Mouse (Mus musculus) gastrocnemius, adult 18-20 months (tissue): ENCODE measurements around the gene Hpse. TPM values are rescaled to one million over a fixed set of nuclear protein-coding genes. Genes with fewer than 3 reads are reported as not detected.
A peak's percentile ranks its signal among the peaks of the same experiment; 100 is the strongest.

ENCODE experiments used
- DNase-seq: peaks from one replicate; pipeline ENCODE4 v3.0.0; 2021; ENCODE audit warnings: low spot score
- long read RNA-seq, 2 experiments: library from polyadenylated mRNA; stranded (forward); transcript quantifications; one replicate each; pipeline ENCODE4 v2.0.0; 2021
- total RNA-seq, 2 experiments: library from RNA; stranded (reverse); gene quantifications; 2 replicates each; pipeline ENCODE4 v1.2.3; 2021

Hpse gene
- under 1 TPM; 0.39 to 0.57 TPM for total RNA-seq
- long read RNA-seq, experiment 1 = 0 reads
- long read RNA-seq, experiment 2 = 0 reads

DNA sequence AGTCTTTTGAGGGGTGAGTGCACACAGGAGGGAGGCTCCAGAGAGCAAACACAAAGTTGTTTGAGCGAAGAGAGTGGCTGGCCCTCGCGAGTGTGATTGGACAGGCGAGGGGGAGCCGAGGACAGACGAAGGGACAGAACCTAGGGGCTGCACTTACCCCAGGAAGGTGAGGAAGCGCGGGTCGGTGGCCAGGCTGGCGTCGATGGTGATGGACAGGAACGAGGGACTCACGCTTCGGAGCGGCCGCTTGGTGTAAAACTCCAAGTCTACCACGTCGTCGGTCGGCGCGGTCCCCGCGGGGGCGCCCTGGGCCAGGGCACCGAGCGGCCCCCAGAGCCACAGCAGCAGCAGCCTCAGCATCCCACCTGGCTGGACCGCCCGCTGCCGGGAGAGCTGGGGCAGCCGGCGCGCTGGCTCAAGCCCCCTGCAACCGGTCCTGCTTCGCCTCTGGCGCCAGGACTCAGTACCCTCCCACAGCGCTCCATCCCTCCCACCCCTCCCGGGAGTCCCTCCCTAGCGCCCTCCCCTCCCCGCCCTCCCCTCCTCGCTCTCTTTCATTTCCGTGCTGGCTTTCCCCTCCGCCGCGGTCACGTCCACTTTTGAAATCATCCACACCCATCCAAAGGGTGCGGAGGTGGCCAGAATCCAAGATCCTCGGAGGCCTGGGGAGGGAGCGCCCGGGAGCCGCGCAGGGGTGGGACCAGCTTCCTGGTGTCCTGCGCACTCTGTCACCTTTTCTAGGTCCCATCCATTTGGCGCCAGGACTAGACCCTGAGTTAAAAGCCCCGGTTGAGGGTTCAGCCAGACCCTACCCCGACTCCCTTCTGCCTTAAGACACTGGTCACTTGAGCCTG lies at the start of gene Hpse:
TSS of gene Hpse (minus strand) at position 482 of the 854 bp plus-strand sequence.
- peak; percentile 43 for DNase-seq

DNA sequence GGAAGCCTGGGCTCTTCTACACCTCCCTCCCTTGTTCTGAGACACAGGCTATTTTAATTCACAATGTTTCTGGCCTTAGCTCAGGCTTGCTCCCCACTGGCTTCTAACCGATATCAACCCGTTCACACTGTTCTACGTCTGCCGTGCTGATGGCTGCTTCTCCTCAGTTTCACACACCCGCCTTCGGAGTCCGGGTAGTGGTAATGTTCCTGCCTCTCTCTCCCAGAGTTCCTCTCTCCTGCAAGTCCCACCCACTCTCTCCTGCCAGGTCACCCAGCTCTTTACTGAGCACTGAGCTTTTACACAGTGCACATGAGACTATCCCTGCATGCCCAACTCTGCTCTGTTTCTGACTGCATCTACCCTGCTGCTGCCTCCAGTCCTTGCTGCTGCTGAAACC lies 46.5 kb upstream of the Hpse start:
- DNase-seq = no peak

- DNase-seq = no peak
Measured at GRCm38 (mm10) chr5:100761736-100762135, 42.2 kb upstream of the Hpse start.

DNA sequence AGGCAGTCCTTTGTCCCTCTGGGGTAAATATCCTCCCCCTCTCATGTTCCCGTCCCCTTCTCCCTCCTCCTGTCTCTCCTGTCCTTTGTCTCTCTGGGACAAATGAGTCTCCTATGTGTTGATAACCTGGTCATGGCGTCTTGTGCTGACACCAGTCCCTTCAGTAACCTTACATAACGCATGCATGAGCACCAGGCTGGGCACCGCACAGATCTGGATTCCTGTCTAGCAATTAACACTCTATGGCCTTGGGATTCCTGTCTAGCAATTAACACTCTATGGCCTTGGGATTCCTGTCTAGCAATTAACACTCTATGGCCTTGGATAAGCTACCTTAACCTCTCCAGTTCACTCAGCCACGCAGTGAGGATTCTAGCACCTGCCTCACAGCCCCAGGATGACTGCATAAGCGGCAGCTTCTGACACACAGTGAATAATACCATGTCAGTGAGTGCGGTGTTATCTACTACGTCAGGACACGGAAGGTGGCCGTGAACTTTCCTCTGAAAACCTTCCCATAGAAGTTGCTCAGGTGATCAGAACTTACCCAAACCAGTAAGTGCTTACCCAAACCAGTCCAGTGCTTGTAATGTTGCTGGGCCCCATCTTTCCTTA lies 40.6 kb upstream of the Hpse start:
- DNase-seq = no peak

DNA sequence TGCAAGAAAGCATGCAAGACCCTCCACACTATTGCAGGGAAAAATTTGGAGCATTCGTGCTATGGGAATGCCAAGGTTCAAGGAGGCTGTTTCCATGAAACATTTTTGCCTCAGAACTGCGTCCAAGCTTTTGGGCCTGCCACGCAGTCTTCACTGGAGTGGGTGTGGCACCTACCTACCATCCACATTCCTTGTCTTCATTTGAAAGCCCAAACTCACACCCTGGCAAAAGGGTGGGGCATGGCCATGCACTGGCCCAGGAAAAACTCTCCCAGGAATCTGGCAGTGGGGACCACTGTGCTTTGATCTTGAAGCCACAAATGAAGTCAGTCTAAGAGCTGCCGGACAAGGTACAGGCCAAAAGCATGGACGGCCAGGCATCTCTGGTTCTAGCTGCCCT lies 38.6 kb upstream of the Hpse start:
- no peak for DNase-seq

DNA sequence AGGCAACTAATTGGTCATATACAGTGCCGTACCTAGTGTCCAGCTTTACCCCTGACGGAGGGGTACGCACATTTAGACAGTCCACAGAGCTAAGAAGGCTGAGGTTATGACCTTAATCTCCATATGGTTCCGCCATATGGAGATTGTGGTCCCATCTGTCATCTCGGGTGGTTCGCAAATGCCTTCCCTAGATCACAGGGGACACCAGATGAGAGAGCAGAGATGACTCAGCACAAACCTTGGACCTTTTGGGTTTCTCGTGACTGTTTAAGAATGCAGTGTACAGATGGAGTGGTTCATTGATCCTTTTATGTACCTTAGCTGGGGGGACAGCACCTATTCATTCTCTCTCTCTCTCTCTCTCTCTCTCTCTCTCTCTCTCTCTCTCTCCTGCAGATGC lies 33.9 kb upstream of the Hpse start:
- no peak for DNase-seq

GRCm38 (mm10) chr5:100751655-100752054 lies 32.1 kb upstream of the Hpse start:
- DNase-seq = no peak

DNA sequence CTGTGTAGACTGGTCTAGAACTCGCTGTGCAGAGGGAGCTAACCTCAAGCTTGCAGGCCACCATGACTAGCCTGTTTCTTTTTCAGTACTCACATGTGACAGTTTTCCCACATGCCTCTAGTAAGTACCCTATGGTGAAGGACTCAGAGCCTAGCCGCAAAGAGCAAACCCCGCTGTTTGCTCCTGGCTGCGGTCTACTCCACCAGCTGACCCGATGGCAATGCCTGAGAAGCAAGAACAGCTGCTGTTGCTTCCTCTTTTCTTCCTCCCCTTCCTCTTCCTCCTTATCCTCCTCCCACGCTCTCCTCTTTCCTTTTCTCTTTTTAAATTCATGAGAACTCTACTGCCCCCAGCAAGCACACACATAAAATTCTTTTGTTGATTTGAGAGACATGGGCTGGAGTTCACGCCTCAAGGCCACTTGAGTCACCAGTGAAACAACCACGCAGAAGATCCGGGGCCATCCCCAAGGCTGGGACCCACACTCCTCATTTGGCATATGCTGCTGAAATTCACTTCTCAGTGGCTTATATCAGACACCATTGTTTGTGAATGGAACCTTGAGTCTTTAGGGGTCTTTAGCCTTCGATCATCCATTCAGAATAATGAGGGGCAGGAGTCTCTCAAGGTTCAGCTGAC lies 31.2 kb upstream of the Hpse start:
- DNase-seq = no peak

- DNase-seq = no peak
Measured at GRCm38 (mm10) chr5:100738802-100739201, 19.3 kb upstream of the Hpse start.

DNA sequence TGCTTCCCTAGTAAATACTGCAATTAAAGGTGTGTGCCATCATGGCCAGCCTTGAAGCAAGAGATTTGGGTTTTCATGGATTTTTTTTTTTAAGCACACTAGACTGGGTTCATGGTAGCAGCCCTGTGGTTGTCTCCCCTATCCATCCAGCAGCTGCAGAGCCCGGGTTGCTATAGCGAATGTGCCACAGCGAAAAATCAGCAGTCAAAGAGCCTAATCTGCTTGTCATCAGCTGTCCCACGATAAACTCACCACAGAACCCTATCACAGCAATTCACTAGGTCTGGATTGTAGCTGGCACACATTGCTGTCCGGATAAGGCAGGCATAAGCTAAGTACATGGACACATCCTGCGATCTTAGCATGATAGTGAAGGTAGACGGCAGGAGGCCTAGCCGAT lies 17.4 kb upstream of the Hpse start:
- DNase-seq = no peak

- DNase-seq = no peak
Measured at GRCm38 (mm10) chr5:100734535-100734934, 15.0 kb upstream of the Hpse start.

DNA sequence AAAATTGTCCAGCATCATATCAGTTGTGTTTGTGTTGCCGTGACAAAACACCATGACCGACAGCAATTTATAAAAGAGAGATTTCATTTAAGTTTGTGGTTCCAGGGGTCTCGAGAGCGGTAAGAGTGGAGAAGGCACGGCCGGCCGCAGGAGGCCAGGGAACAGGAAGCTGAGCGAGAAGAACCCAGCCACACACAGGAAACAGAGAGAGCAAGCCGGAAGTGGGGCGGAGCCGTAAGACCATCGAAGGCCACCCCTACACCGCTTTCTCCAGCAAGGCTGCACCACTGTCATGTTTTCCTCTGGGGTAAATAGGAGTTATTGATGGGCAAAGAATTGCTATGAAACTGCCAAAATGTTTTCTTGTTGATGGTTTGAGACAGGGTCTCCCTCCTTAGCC lies 9.2 kb upstream of the Hpse start:
- no peak for DNase-seq

- no peak for DNase-seq
Measured at GRCm38 (mm10) chr5:100726001-100726400, 6.5 kb upstream of the Hpse start.

GRCm38 (mm10) chr5:100716762-100717161 lies 2.8 kb downstream of the Hpse start:
- no peak for DNase-seq

DNA sequence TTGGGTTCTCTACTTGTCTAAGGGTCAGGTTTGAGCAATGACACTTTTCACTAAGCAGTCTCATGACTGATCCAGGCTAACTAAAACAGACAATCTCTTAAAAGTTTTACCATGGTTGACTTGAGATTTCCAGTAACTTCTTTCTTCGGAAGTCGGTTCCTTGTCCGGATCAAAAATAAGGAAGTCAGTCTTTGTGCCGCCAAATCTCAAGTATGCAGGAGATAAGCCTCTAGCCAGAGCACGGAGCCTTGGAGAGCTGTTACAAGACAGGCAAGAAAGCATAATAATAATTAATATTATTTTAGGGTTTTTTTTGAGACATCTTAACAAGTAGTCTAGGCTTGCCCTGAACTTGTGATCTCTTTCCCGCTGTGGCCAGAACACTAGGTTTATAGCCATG lies 8.3 kb downstream of the Hpse start:
- DNase-seq = no peak

GRCm38 (mm10) chr5:100710012-100710411 lies 9.5 kb downstream of the Hpse start:
- DNase-seq = no peak

GRCm38 (mm10) chr5:100709035-100709434 lies 10.5 kb downstream of the Hpse start:
- no peak for DNase-seq

DNA sequence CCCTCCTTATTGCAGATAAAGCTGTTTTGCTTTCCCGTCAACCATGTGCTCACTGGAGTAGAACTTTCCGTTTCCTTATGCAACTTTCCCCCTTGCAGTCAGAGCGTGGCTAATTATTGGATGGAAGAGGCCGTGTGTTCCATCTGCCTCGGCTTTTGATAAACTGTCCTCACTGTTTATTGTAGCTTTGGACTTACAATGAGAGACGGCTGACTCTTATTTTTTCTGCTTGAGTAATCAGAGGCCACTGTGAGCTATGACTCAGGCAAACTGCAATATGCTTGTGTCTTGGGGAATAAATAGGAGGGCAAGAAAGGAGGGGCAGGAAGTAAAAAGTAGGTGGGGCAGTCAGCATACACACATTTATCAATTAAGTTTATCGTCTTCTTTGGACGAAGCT lies 12.8 kb downstream of the Hpse start:
- DNase-seq = no peak

DNA sequence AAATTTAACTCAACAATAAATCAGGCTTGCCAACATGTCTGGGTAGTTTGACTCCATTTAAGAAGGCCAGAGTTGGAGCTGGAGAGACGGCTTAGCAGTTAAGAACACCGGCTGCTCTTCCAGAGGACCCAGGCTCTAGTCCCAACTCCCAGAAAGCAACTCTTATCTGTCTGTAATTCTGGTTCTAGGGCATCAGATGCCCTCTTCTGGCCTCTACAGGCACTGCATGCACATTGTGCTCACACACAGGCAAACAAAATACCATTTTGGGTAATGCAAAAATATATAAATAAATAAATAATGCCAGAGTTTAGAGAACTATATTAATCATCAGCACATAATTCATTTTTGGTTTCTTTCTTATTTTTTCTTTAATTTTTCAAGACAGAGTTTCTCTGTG lies 15.2 kb downstream of the Hpse start:
- no peak for DNase-seq

DNA sequence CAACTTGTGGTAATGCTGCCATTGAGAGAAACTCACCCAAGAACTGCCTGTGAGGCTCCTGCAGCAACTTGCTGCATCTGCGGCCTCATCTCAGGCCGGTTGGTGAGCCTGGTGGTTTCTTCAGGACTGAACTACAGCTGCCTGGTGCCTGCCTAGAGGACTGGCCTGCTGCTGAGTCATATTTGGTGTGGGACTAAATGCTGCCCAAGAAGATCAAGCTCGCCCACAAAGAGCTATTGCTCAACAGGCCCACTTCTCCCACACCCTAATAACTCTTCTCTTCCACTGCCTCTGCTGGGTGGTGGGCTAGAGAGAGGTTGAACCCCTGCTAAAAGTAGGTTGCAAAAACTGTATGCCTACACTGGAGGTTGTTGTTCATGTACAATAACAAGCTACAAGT lies 17.2 kb downstream of the Hpse start:
- DNase-seq = no peak

GRCm38 (mm10) chr5:100700861-100701620 lies 18.5 kb downstream of the Hpse start:
- no peak for DNase-seq

DNA sequence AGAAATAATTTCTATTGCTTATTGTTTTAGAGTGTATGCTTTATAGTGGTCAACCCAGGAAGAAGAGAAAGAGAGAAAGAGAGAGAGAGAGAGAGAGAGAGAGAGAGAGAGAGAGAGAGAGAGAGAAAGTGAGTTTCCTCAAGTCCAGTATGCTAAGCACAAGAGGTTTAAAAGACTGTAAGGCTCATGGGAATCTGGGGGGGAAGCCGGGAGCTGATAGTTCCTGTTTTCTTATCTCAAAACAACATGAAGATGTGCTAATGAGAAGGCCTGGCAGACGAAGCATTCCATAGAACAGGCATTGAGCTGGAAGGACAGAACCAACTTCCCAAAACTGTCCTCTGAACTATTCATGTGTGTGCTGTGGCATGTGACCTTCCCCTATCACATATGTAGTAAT lies 21.6 kb downstream of the Hpse start:
- DNase-seq = no peak
